ENCODE assay signal across 23 mouse cellular contexts in the genomic region with DNA sequence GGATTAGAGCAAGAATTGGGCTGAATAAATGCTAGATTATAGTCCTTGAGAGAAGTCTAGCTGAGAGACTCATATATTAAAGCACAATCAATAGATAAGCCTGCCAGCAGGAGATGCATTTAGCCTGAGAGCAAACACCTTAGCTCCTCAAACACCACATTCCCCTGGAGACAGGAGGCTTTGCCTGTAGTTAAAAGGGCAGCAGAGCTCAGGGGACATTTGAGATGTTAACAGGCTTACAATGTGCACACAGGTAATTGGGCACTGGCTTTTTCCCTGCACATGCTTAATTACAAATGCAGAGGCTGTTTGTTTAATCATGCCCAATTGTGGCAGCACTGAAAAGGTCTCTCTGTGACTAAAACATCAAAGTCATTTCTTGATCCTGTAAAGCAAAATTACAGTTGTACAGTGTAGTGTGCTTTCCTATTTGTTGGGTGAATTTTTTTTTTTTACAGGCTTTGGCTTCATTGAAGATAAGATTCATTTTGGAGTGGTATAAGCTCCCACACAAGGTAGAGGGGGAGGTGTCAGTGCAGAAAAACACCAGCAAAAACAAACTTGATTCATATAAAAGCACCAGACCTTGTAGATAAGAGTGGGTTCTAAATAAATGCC.
A peak's percentile ranks its signal among the peaks of the same experiment; 100 is the strongest.
DNase-seq lines count a peak whose midpoint lies in the region; ATAC-seq and TF ChIP-seq lines count a peak whose summit lies in the region.
"Had no signal": no experiment of that assay in that cellular context is flagged by ENCODE, and none has a peak within 500 bp of the region (broad histone marks: within the 10 kb centered on the region; RNA-seq: fewer than 3 reads in every experiment).

No protein-coding gene starts in this region.

- no peak overlapping the region for H3K9ac ChIP-seq in midbrain, embryonic 11.5 days (ENCODE audit: low read length)
- no peak overlapping the region for H3K9ac ChIP-seq in forebrain, embryonic 12.5 days
- no peak overlapping the region for H3K9ac ChIP-seq in midbrain, embryonic 14.5 days (replicated peaks; ENCODE audit: low read length)
- H3K9ac ChIP-seq: liver, embryonic 15.5 days; neural tube, embryonic 13.5 days had no signal

- no peak overlapping the region for H3K4me3 ChIP-seq in midbrain, embryonic 11.5 days (ENCODE audit: low read depth, low read length)
- H3K4me3 ChIP-seq in midbrain, embryonic 10.5 days = no peak overlapping the region
- no peak overlapping the region for H3K4me3 ChIP-seq in forebrain, embryonic 12.5 days (replicated peaks)
- no peak overlapping the region for H3K4me3 ChIP-seq in midbrain, embryonic 14.5 days (replicated peaks; ENCODE audit: low read depth, low read length)
- no peak overlapping the region for H3K4me3 ChIP-seq in kidney, adult 2 months (ENCODE audit: insufficient read depth, low read depth, low read length)
- H3K4me3 ChIP-seq: erythroblast, embryonic 14.5 days; heart, adult 2 months; layer of hippocampus, adult 2 months; liver, embryonic 15.5 days; neural tube, embryonic 13.5 days had no signal

- no peak overlapping the region for H3K4me2 ChIP-seq in midbrain, embryonic 11.5 days
- no peak overlapping the region for H3K4me2 ChIP-seq in forebrain, embryonic 12.5 days
- H3K4me2 ChIP-seq in midbrain, embryonic 14.5 days (ENCODE audit: low read length) = no peak overlapping the region
- H3K4me2 ChIP-seq: liver, embryonic 15.5 days; neural tube, embryonic 13.5 days had no signal

- peak; percentile 63; the same call in 1 of the 2 replicates for ATAC-seq in midbrain, embryonic 11.5 days (ENCODE audit: low FRiP score)
- ATAC-seq in forebrain, embryonic 12.5 days (ENCODE audit: low FRiP score) = peak; percentile 74
- ATAC-seq in midbrain, embryonic 14.5 days (ENCODE audit: low FRiP score, low TSS enrichment) = peak; percentile 46; the same call in 1 of the 2 replicates
- ATAC-seq: hindbrain, embryonic 16.5 days had no signal

- H3K9me3 ChIP-seq in midbrain, embryonic 11.5 days (ENCODE audit: control insufficient read depth, low read length) = no peaks in the 10 kb centered on the region
- no peaks in the 10 kb centered on the region for H3K9me3 ChIP-seq in midbrain, embryonic 10.5 days (replicated peaks)
- no peaks in the 10 kb centered on the region for H3K9me3 ChIP-seq in forebrain, embryonic 12.5 days
- H3K9me3 ChIP-seq in midbrain, embryonic 14.5 days (ENCODE audit: control insufficient read depth, low read length) = no peaks in the 10 kb centered on the region
- H3K9me3 ChIP-seq: liver, embryonic 15.5 days; neural tube, embryonic 13.5 days had no signal

- no peak for TF ChIP-seq CTCF in kidney, adult 2 months (conservative IDR thresholded peaks at IDR 0.05; ENCODE audit: insufficient read depth, insufficient read length, low read depth, low read length)

- TF ChIP-seq POLR2A in kidney, adult 2 months (IDR thresholded peaks at IDR 0.05; ENCODE audit: low read depth, low read length) = no peak

- no peaks in the 10 kb centered on the region for H3K27me3 ChIP-seq in midbrain, embryonic 11.5 days (ENCODE audit: control insufficient read depth, insufficient read depth, low read length)
- H3K27me3 ChIP-seq in midbrain, embryonic 10.5 days (ENCODE audit: low read depth, poor library complexity, severe bottlenecking) = no peaks in the 10 kb centered on the region
- no peaks in the 10 kb centered on the region for H3K27me3 ChIP-seq in forebrain, embryonic 12.5 days
- H3K27me3 ChIP-seq in midbrain, embryonic 14.5 days (ENCODE audit: control insufficient read depth, insufficient read depth, low read length) = no peaks in the 10 kb centered on the region
- no peaks in the 10 kb centered on the region for H3K27me3 ChIP-seq in kidney, adult 2 months (replicated peaks; ENCODE audit: control insufficient read depth, insufficient read depth, low read length)
- H3K27me3 ChIP-seq: liver, embryonic 15.5 days; neural tube, embryonic 13.5 days had no signal

- no peak overlapping the region for H3K27ac ChIP-seq in midbrain, embryonic 11.5 days (ENCODE audit: low read depth, low read length)
- no peak overlapping the region for H3K27ac ChIP-seq in midbrain, embryonic 10.5 days (replicated peaks)
- 0 out of 2 replicates have a peak overlapping the region, but pooled peaks have one; percentile 16 for H3K27ac ChIP-seq in forebrain, embryonic 12.5 days
- no peak overlapping the region for H3K27ac ChIP-seq in midbrain, embryonic 14.5 days (replicated peaks; ENCODE audit: low read depth, low read length)
- H3K27ac ChIP-seq in kidney, adult 2 months (ENCODE audit: insufficient read depth, low read depth, low read length) = no peak overlapping the region
- H3K27ac ChIP-seq: heart, adult 2 months; layer of hippocampus, adult 2 months; liver, embryonic 15.5 days; macrophage; neural tube, embryonic 13.5 days had no signal

- H3K36me3 ChIP-seq in midbrain, embryonic 11.5 days (ENCODE audit: control insufficient read depth, insufficient read depth, low read length) = no peaks in the 10 kb centered on the region
- H3K36me3 ChIP-seq in midbrain, embryonic 10.5 days = no peaks in the 10 kb centered on the region
- no peaks in the 10 kb centered on the region for H3K36me3 ChIP-seq in forebrain, embryonic 12.5 days (replicated peaks)
- H3K36me3 ChIP-seq in midbrain, embryonic 14.5 days (ENCODE audit: control insufficient read depth, insufficient read depth, low read length) = no peaks in the 10 kb centered on the region
- no peaks in the 10 kb centered on the region for H3K36me3 ChIP-seq in kidney, adult 2 months (ENCODE audit: control insufficient read depth, insufficient read depth, low read length)
- H3K36me3 ChIP-seq: liver, embryonic 15.5 days; neural tube, embryonic 13.5 days had no signal

- peaks cover 8% of the 10 kb centered on the region for H3K4me1 ChIP-seq in midbrain, embryonic 11.5 days (ENCODE audit: control insufficient read depth, insufficient read depth, low read length)
- H3K4me1 ChIP-seq in midbrain, embryonic 10.5 days = peaks cover 25% of the 10 kb centered on the region
- peaks cover 14% of the 10 kb centered on the region for H3K4me1 ChIP-seq in forebrain, embryonic 12.5 days
- H3K4me1 ChIP-seq in midbrain, embryonic 14.5 days (ENCODE audit: control insufficient read depth, insufficient read depth, low read length) = 0 out of 2 replicates have a peak, but pooled peaks cover 3% of the 10 kb centered on the region
- no peaks in the 10 kb centered on the region for H3K4me1 ChIP-seq in kidney, adult 2 months (ENCODE audit: control insufficient read depth, insufficient read depth, low read length)
- H3K4me1 ChIP-seq: liver, embryonic 15.5 days had no signal

- DNase-seq in midbrain, embryonic 11.5 days (ENCODE audit: low spot score, missing footprints) = no peak
- no peak for DNase-seq in midbrain, embryonic 10.5 days (ENCODE audit: low spot score)
- peak; percentile 76 for DNase-seq in midbrain, embryonic 14.5 days
- DNase-seq in liver = no peak
- DNase-seq in adrenal gland, adult 2 months = no peak
- DNase-seq in kidney, adult 2 months = no peak
- DNase-seq: adrenal gland, postnatal 10 days; cerebellum, adult 11 months; cerebellum, postnatal 10 days; gastrocnemius, postnatal 25 days; heart, adult 2 months; heart, postnatal 4 days; kidney, adult 18-20 months; kidney, postnatal 14 days; layer of hippocampus, postnatal 36 days; thymus, adult 2 months had no signal
